Mouse (Mus musculus) lung, adult 18-20 months (tissue): ENCODE results near the gene Erp27.
A peak's percentile ranks its signal among the peaks of the same experiment; 100 is the strongest.
"Not testable (repeated sequence)": the region's sequence is repeated elsewhere in the genome, so short reads cannot be mapped to it uniquely, and the experiment has no call there.

Experiments used
- DNase-seq, 2 experiments: peaks; one replicate each; pipeline ENCODE4 v3.0.0; 2022; ENCODE audit warnings: mixed read lengths in 2 of 2

Erp27 gene

GRCm38 (mm10) chr6:136922080-136922479 is at the start of gene Erp27:
TSS of gene Erp27 (minus strand) at chr6:136922180.
- no peak for DNase-seq

GRCm38 (mm10) chr6:136968877-136969276 is 46.9 kb upstream of the Erp27 start:
- not testable (repeated sequence) for DNase-seq

GRCm38 (mm10) chr6:136967466-136967865 is 45.5 kb upstream of the Erp27 start:
- DNase-seq: no peak

- no peak for DNase-seq
Measured at GRCm38 (mm10) chr6:136965912-136966311, 43.9 kb upstream of the Erp27 start.

GRCm38 (mm10) chr6:136964609-136965510 is 42.9 kb upstream of the Erp27 start:
- peak in 1 of 2 experiments; percentile 29 for DNase-seq

- DNase-seq: no peak
Measured at GRCm38 (mm10) chr6:136962957-136963356, 41.0 kb upstream of the Erp27 start.

- DNase-seq: no peak
Measured at GRCm38 (mm10) chr6:136959131-136959530, 37.2 kb upstream of the Erp27 start.

GRCm38 (mm10) chr6:136957062-136957461 is 35.1 kb upstream of the Erp27 start:
- DNase-seq: no peak

- DNase-seq: no peak
Measured at GRCm38 (mm10) chr6:136955240-136955639, 33.3 kb upstream of the Erp27 start.

- DNase-seq: no peak
Measured at GRCm38 (mm10) chr6:136954715-136955114, 32.7 kb upstream of the Erp27 start.

- DNase-seq: no peak
Measured at GRCm38 (mm10) chr6:136954192-136954591, 32.2 kb upstream of the Erp27 start.

GRCm38 (mm10) chr6:136952930-136953329 is 30.9 kb upstream of the Erp27 start:
- DNase-seq: no peak

- DNase-seq: no peak
Measured at GRCm38 (mm10) chr6:136950171-136950570, 28.2 kb upstream of the Erp27 start.

- no peak for DNase-seq
Measured at GRCm38 (mm10) chr6:136947716-136948115, 25.7 kb upstream of the Erp27 start.

- no peak for DNase-seq
Measured at GRCm38 (mm10) chr6:136946943-136947342, 25.0 kb upstream of the Erp27 start.

GRCm38 (mm10) chr6:136946241-136946640 is 24.3 kb upstream of the Erp27 start:
- peak in 1 of 2 experiments; percentile 21 for DNase-seq

GRCm38 (mm10) chr6:136944511-136944910 is 22.5 kb upstream of the Erp27 start:
- no peak for DNase-seq

GRCm38 (mm10) chr6:136943392-136943791 is 21.4 kb upstream of the Erp27 start:
- no peak for DNase-seq

- no peak for DNase-seq
Measured at GRCm38 (mm10) chr6:136942280-136942679, 20.3 kb upstream of the Erp27 start.

- peak in 1 of 2 experiments; percentile 35 for DNase-seq
Measured at GRCm38 (mm10) chr6:136941051-136942021, 19.4 kb upstream of the Erp27 start, which contains the start of gene Arhgdib. TSS of gene Arhgdib (minus strand) at chr6:136941899.

- DNase-seq: peak; percentile 36 to 48
Measured at GRCm38 (mm10) chr6:136940188-136940960, 18.4 kb upstream of the Erp27 start.
